Mouse (Mus musculus) cortical plate, adult 2 months (tissue): ENCODE measurements around the gene Hoxd3. TPM values are rescaled to one million over a fixed set of nuclear protein-coding genes. Genes with fewer than 3 reads are reported as not detected.

Experiments used
- H3K27ac ChIP-seq: fragments of 200-500 bp; 2 replicates; pipeline ENCODE4 v1.5.1; 2012; ENCODE audit warnings: low read length, control low read depth, inconsistent platforms; ENCODE audit not compliant: insufficient read depth
- H3K4me1 ChIP-seq: fragments of 200-500 bp; 2 replicates; pipeline ENCODE4 v1.6.1; 2011; ENCODE audit warnings: low read length; ENCODE audit not compliant: control insufficient read depth, insufficient read depth
- H3K4me3 ChIP-seq: fragments of 200-500 bp; 2 replicates; pipeline ENCODE4 v1.5.1; 2011; ENCODE audit warnings: mild to moderate bottlenecking, low read length, control low read depth; ENCODE audit not compliant: insufficient read depth
- CTCF ChIP-seq: fragments of 200-500 bp; IDR thresholded peaks from 2 replicates; pipeline ENCODE4 v1.5.1; 2011; ENCODE audit warnings: mild to moderate bottlenecking, control low read depth, low read length; ENCODE audit not compliant: insufficient read depth; ENCODE audit errors: extremely low read depth
- POLR2A ChIP-seq: fragments of 200-500 bp; IDR thresholded peaks from 2 replicates; pipeline ENCODE4 v1.6.1; 2011; ENCODE audit warnings: mild to moderate bottlenecking, low read length, control low read depth; ENCODE audit not compliant: insufficient read depth; ENCODE audit errors: extremely low read depth
- polyA plus RNA-seq: library from polyadenylated mRNA; depleted of rRNA; stranded (reverse); fragments of >200 nt; gene quantifications from 2 replicates; pipeline ENCODE4 v1.2.3, GENCODE M21; 2012; rRNA removed

Hoxd3 gene
- not detected in 2 replicates for polyA plus RNA-seq

DNA sequence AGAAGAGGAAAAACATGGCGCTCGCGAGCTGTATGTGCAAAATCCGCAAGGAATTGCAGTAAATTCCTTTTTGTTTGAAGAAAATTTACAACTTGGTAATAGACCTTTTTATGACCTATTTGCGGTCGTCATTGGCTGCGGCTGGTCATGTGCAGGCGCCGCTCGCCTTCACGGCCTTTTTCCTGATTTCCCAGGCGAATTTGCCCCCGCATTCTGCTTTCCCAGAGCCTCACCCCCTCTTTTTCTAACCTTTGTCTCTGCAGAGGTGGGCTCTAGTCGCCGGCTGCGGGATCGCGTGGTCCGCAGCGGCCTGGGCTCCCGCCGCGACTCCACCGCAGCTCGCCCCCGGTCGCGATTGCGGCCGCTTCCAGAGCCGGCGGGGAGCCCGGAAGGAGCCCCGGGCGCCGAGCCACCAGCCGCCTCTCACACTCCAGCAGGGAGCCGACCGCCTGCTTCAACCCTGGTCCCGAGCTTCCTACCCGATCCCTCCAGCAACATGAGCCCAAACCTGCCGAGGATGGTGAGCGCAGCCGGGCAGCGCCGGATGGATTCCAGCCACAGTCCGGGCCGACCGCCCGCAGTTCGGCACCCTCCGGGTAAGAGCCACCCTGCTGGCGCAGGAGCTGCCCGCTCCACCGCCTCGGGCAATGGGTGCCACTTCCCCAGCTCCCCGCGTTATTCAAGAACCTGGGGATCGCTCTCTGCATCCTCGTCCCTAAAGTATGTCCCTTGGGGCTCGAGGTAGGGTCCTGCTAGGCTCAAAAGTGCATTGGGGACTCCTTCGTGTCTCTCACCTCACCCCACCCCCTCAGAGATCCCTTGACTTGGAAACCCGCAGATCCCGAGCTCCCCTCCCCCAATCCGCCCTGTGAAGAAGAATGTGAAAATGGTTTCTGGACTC is at the start of gene Hoxd3, which contains the start of gene Hoxd4:
TSS of gene Hoxd3 (plus strand) at position 207 of the 901 bp plus-strand sequence.
TSS of gene Hoxd4 (plus strand) at position 209 of the 901 bp plus-strand sequence.
- Histone ChIP-seq H3K4me1 (no peaks in the 10 kb centered on the region), H3K4me3 (no peak within 1 kb of the TSS), H3K27ac (no peak within 1 kb of the TSS)
- TF ChIP-seq CTCF (no peak), POLR2A (no peak)

DNA sequence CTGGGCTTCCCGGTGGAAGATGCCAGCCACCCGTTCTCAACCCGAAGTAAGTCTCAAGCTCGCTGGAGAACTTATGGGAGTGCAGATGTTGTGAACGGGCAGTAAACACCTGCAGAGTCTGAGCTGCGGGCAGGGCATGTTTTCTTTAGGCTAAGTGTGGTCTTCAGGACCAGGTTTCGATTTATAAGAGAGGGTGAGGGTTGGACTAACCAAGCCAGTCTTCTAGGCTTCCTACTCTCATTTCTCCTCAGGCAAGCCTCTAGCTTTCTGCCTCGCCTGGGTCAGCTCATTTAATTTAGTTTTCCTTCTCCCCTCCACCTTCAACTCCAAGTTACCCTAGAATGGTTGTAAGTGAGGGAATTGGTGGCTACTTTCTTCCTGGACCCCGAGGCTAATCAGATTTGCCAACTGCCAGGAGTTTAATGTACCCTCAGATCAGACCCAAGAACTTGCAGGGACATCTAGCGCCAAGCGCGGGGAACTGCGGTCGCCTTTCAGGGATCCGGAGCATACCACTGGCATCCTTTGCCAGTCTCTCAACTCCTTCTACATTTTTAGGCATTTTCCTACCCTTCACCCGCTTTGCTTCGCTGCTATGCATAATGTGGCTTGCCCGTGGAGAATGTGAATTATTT is 48.3 kb upstream of the Hoxd3 start:
- no peaks in the 10 kb centered on the region for H3K4me1 ChIP-seq
- TF ChIP-seq POLR2A (no peak), CTCF (peak; percentile 71)
- no peak overlapping the region for H3K4me3 ChIP-seq
- H3K27ac ChIP-seq, result no peak overlapping the region

DNA sequence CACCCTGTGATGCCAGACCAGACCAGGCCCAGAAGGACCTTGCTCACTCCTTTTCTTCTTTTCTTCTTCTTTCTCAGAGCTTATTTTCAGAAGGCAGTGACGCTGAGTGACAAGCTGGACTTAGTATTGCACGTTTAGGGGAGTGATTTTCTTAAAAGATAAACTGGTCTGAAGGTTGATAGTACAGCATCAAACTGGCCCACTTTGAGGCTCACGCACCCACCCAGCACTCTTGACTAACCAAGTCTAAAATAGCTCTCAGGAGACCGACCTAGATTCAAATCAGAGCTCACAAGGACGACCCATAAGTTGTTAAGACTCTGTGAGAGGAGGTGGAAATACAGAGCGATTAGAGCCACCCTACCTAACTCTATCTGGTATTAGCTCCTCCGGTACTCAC is 45.3 kb upstream of the Hoxd3 start:
- H3K4me1 ChIP-seq, result no peaks in the 10 kb centered on the region
- H3K27ac ChIP-seq, result no peak overlapping the region
- no peak overlapping the region for H3K4me3 ChIP-seq
- no peak for TF ChIP-seq CTCF
- no peak for TF ChIP-seq POLR2A

DNA sequence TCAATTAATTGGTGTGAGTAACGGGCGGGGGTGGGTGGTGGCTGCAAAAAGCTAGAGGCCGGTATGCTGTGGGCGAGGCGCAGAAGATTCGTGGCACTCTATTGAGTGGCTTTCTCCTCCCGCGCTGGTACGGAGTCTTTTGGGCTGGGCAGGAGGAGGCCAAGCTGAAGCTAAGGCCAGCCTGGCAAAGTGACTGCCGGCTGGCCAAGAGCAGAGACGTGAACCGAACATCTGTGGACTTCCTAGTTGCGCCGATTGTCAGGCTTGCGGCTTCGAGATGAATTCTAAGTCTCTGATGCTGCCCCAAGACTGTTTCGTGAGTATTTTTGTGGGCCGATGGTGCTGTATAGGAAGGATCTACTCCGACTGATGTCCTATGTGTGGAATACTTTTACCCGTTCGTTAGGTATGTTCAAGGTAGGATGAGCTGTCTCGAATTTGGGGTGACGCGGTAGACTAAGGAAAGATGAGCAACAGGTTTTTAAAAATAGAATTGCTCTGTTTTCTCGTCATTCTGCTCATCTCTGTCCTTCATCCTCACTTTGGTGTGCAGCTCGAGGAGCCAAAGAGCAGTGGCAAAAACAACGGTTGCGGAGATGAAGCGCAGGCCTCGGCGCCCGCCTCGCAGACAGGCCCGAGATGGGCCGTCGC is 44.4 kb upstream of the Hoxd3 start:
- H3K27ac ChIP-seq, result no peak overlapping the region
- TF ChIP-seq POLR2A (no peak), CTCF (no peak)
- H3K4me3 ChIP-seq, result no peak overlapping the region
- no peaks in the 10 kb centered on the region for H3K4me1 ChIP-seq

GRCm38 (mm10) chr2:74667842-74668357 is 43.8 kb upstream of the Hoxd3 start, which contains the start of gene Hoxd13:
Gene Hoxd13, plus strand, starts transcription at chr2:74668310.
- no peaks in the 10 kb centered on the region for H3K4me1 ChIP-seq
- TF ChIP-seq POLR2A, result no peak
- TF ChIP-seq CTCF, result no peak

DNA sequence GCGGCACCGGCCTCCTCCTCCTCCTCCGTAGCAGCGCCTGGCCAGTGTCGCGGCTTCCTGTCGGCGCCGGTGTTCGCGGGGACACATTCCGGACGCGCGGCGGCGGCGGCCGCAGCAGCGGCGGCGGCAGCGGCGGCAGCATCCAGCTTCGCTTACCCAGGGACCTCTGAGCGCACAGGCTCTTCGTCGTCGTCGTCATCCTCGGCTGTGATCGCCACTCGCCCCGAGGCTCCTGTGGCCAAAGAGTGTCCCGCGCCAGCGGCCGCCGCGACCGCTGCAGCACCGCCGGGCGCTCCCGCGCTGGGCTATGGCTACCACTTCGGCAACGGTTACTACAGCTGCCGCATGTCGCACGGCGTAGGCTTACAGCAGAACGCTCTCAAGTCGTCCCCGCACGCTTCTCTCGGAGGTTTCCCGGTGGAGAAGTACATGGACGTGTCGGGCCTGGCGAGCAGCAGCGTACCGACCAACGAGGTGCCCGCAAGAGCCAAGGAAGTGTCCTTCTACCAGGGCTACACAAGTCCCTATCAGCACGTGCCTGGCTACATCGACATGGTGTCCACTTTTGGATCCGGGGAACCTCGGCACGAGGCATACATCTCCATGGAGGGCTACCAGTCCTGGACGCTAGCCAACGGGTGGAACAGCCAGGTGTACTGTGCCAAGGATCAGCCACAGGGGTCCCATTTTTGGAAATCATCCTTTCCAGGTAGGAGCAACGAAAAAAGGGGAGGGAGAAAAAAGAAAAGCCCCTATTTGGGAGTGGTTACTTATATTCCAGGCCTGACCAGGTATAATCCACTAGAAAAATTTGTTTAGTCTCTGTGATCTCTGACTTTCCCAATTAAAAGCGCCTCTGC is 43.1 kb upstream of the Hoxd3 start:
- Histone ChIP-seq H3K4me1 (no peaks in the 10 kb centered on the region), H3K27ac (no peak overlapping the region), H3K4me3 (no peak overlapping the region)
- TF ChIP-seq CTCF (no peak), POLR2A (no peak)

More at GRCm38 (mm10) chr2:74667842-74668357, 43.8 kb upstream of the Hoxd3 start, which contains the start of gene Hoxd13:
- Histone ChIP-seq H3K27ac (no peak within 1 kb of the TSS), H3K4me3 (no peak within 1 kb of the TSS)

DNA sequence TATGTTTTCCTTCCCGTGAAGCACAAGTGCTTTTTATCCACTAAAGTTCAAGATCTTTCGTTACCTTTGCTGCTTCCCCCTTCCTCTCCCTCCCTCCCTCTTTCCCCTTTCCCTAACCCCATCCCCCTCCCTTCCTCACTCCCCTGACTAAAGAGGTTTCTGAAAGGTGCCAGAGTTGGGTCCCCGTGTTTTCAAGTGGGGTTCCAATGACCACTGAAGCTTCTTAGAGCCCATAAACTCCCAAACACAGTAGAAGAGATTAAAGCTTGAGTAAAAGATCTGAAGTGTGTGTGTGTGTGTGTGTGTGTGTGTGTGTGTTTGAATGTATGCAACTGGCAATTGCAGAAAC is 42.5 kb upstream of the Hoxd3 start:
- H3K4me1 ChIP-seq, result no peaks in the 10 kb centered on the region
- no peak overlapping the region for H3K4me3 ChIP-seq
- TF ChIP-seq POLR2A, result no peak
- no peak for TF ChIP-seq CTCF
- no peak overlapping the region for H3K27ac ChIP-seq

- H3K4me3 ChIP-seq, result no peak overlapping the region
- TF ChIP-seq POLR2A (no peak), CTCF (no peak)
- no peaks in the 10 kb centered on the region for H3K4me1 ChIP-seq
- H3K27ac ChIP-seq, result no peak overlapping the region
Measured at GRCm38 (mm10) chr2:74669650-74670235, 42.0 kb upstream of the Hoxd3 start.

DNA sequence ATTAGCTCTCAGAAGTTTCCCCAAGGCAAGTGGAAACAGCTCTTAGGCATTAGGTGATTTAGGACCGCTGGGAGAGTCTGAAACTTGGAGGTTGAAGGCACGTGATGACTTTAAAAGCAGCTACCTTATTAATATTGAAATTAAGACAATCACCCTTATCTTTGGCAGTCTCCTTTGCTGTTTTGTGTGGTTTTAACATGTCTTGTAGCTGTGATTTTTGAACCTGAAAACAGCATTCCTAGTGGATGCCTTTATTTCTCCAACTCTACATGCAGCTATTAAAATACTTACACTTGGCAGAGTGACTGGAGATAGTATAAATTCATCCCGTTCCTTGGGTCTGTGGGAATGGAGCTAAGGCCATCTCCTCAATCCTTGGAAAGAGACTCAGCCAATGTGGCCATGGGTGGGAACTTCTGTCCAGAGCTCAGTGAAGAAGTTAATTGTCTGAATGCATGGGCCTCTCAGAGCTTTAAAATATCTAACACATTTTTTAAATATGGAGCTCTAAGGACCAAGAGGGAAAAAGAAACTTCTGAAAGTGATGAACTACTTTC is 41.0 kb upstream of the Hoxd3 start:
- H3K4me3 ChIP-seq, result no peak overlapping the region
- no peak for TF ChIP-seq CTCF
- TF ChIP-seq POLR2A, result no peak
- H3K4me1 ChIP-seq, result no peaks in the 10 kb centered on the region
- no peak overlapping the region for H3K27ac ChIP-seq
